Mouse (Mus musculus) stomach, embryonic 14.5 days (tissue): ENCODE data around the gene Aspscr1. TPM values are rescaled to one million over a fixed set of nuclear protein-coding genes. Genes with fewer than 3 reads are reported as not detected.

ENCODE experiments used
- ATAC-seq: fragments of 200-750 bp; cut with Nextera tagmentation; 2 replicates; pipeline ENCODE4 v1.8.0; 2017; ENCODE audit warnings: low read depth, moderate TSS enrichment; ENCODE audit not compliant: insufficient number of reproducible peaks, insufficient read depth, low FRiP score
- H3K27ac ChIP-seq: fragments of 300-500 bp; sonication (generic); 2 replicates; pipeline ENCODE4 v1.5.1; 2014; ENCODE audit warnings: mild to moderate bottlenecking, low read length, moderate library complexity, mixed read lengths
- H3K27me3 ChIP-seq: fragments of 300-500 bp; sonication (generic); 2 replicates; pipeline ENCODE4 v1.6.1; 2014; ENCODE audit warnings: low read length, control low read depth, mixed read lengths; ENCODE audit not compliant: control insufficient read depth, insufficient read depth
- H3K36me3 ChIP-seq: fragments of 300-500 bp; sonication (generic); 2 replicates; pipeline ENCODE4 v1.6.1; 2014; ENCODE audit warnings: mild to moderate bottlenecking, control low read depth, low read length, moderate library complexity, mixed read lengths; ENCODE audit not compliant: control insufficient read depth, insufficient read depth
- H3K4me1 ChIP-seq: fragments of 300-500 bp; sonication (generic); 2 replicates; pipeline ENCODE4 v1.6.1; 2014; ENCODE audit warnings: low read length, control low read depth, mixed read lengths; ENCODE audit not compliant: control insufficient read depth, insufficient read depth
- H3K4me2 ChIP-seq: fragments of 300-500 bp; sonication (generic); replicated peaks from 2 replicates; pipeline ENCODE4 v1.6.1; 2014; ENCODE audit warnings: low read depth, low read length, control low read depth
- H3K4me3 ChIP-seq: fragments of 300-500 bp; sonication (generic); 2 replicates; pipeline ENCODE4 v1.5.1; 2014; ENCODE audit warnings: low read depth, low read length, control low read depth
- H3K9ac ChIP-seq: fragments of 300-500 bp; sonication (generic); replicated peaks from 2 replicates; pipeline ENCODE4 v1.6.1; 2014; ENCODE audit warnings: low read depth, mild to moderate bottlenecking, control low read depth, low read length, moderate library complexity, mixed read lengths
- H3K9me3 ChIP-seq: fragments of 300-500 bp; sonication (generic); 2 replicates; pipeline ENCODE4 v1.6.1; 2016; ENCODE audit warnings: low read depth, low read length, control low read depth; ENCODE audit not compliant: control insufficient read depth
- WGBS: fragments of 180-500 bp; shearing (Covaris S2); extraction: QIAGEN DNeasy Blood & Tissue Kit; methylation state at CpG from one replicate; pipeline ENCODE4 v1.1.7; 2014; 5-methylcytosine and 5-hydroxymethylcytosine counted together
- polyA plus RNA-seq: library from polyadenylated mRNA; unstranded; fragments of >200 nt; fragmentation: Nextera tagmentation; extraction: Ambion mirVana; gene quantifications from 2 replicates; pipeline ENCODE4 v1.2.1, GENCODE M21; 2014

Gene Aspscr1
- polyA plus RNA-seq, 1 experiment from 2014 or later, result 115 TPM

DNA sequence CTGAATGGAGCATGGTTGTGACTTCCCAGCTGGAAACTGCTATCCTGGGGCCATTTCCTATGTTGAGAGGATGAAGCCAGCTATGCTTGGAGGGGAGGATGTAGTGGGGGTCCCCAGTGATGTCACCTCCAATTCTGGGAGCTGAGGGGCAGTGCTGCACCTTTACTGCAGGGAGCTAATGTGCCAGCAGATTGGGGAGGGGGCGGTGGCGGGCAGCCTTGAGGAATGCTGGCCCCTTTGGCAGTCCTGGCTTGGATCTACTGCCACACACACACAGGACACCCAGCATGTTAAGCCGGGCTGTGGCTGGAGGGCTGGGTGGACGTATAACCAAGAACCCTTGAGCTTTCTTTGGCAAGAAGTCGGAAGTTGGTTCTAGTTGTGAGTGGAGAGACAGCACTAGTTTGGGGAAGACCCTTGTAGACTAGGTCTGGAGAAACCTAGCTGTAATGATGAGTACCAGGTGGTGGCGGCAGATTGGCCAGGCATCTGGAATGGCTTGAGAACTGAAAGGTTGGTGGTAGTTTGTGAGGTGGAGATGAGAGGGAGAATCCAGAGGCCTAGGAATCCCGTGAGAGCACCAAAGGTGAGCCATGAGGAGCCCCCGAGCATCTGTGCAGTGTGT is 39.3 kb downstream of the Aspscr1 start:
- Histone ChIP-seq H3K27me3 (no peaks in the 10 kb centered on the region), H3K4me3 (peak overlapping the region; percentile 60; the same call in 1 of the 2 replicates), H3K36me3 (peaks cover 5% of the 10 kb centered on the region), H3K9ac (0 out of 2 replicates have a peak overlapping the region, but pooled peaks have one; percentile 18), H3K27ac (no peak overlapping the region), H3K9me3 (no peaks in the 10 kb centered on the region), H3K4me2 (peak overlapping the region; percentile 94; the same call in 1 of the 2 replicates), H3K4me1 (peaks cover 24% of the 10 kb centered on the region)
- no peak for ATAC-seq
- 59% methylated on average over 8 of the region's 8 CpGs for WGBS

DNA sequence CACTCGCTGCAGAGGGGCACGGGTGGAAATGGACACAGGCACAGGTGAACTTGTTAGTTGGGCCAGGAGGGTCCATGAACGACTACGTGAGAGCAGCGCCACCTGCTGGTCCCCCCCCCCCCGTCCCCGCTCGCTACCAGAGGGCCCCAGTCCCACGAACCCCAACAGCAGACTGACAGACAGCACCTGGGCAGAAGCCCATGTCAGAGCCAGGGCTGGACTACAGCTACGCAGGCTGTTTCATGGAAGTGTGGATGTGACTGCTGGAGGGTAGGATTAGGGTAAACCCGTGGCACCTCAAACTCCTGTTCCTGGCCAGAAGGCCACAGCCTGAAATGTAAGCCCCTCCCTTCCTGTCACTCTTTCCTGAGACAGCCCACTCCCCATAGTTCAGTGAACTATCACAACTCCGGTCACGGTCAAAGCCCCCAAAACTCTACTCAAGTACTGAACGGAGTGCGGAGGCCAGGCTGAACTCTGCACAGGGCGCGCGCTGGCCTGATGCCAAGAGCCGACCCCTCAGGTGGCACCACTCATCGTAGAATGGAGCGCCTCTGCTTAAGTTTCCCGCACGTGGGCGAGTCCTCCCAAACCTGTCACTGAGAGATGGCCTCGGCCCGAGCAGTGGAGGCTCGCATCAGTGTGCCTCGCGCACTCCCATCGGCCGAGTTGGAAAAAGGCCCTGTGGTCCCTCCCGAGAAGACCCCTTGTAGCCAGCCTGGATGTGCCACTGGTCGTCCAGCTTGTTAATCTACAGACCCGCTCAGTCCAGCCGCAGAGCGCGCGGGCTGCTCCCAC is 40.2 kb downstream of the Aspscr1 start:
- peak overlapping the region; percentile 73 for H3K27ac ChIP-seq
- ATAC-seq, result peak; percentile 26
- no peaks in the 10 kb centered on the region for H3K27me3 ChIP-seq
- no peaks in the 10 kb centered on the region for H3K9me3 ChIP-seq
- H3K4me2 ChIP-seq, result peak overlapping the region; percentile 94
- peak overlapping the region; percentile 60 for H3K4me3 ChIP-seq
- H3K9ac ChIP-seq, result peak overlapping the region; percentile 47
- under 1% methylated on average over 38 of the region's 38 CpGs for WGBS
- peaks cover 11% of the 10 kb centered on the region for H3K36me3 ChIP-seq
- peaks cover 21% of the 10 kb centered on the region for H3K4me1 ChIP-seq

DNA sequence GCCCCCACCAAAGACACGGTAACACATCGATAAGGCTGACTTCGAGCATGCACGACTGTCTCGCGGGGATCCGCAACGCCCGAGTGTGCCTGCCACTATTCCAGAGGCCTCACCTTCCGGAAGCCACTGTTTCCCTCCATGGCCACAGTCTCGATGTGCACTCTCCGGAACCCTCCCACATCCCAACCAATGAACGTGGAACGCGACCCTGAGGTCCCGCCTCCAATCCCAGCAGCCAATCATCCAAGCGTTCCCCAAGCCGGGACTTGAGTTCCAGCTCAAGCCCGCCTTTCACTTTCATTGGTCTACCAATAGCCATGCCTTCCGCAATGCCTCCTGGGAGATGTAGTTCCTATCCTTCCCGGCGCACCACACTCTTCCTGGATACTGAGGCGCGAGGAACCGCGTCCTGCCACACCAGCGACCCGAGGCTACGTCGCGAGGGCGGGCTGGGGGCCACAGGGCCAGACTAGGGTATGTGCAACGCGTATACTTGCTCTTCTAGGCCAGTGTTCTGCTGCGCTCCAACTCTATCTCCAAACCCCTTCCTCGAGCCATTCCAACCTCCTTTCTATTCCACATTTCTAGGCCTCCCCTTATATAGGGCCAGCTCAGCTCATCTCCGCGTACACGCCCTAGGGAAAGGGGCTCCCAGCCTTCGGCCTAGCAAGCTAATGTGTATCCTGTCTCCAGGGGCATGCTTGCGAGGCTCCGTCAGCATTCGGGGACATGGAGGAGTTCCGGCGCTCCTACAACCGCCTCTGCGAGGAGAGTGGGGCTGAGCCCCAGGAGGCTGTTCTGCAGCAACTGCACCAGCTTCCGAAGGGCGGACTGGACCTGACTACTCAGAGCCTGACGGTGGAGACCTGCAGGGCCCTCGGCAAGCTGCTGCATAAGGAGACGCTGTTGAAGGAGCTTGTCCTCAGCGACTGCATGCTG is 41.1 kb downstream of the Aspscr1 start, which contains the start of the genes Cenpx and Lrrc45:
Gene Cenpx (minus strand): TSS at position 159 of the 939 bp plus-strand sequence.
Gene Lrrc45 (plus strand): TSS at position 346 of the 939 bp plus-strand sequence.
- Histone ChIP-seq H3K4me2 (peak within 1 kb of the TSS; percentile 94), H3K27ac (peak within 1 kb of the TSS; percentile 73), H3K36me3 (peaks cover 19% of the 10 kb centered on the region), H3K4me1 (peaks cover 17% of the 10 kb centered on the region), H3K27me3 (no peaks in the 10 kb centered on the region), H3K4me3 (peak within 1 kb of the TSS; percentile 60), H3K9me3 (no peaks in the 10 kb centered on the region), H3K9ac (peak within 1 kb of the TSS; percentile 54)
- 4% methylated on average over 53 of the region's 53 CpGs for whole genome bisulfite sequencing
- ATAC-seq, result peak; percentile 97

DNA sequence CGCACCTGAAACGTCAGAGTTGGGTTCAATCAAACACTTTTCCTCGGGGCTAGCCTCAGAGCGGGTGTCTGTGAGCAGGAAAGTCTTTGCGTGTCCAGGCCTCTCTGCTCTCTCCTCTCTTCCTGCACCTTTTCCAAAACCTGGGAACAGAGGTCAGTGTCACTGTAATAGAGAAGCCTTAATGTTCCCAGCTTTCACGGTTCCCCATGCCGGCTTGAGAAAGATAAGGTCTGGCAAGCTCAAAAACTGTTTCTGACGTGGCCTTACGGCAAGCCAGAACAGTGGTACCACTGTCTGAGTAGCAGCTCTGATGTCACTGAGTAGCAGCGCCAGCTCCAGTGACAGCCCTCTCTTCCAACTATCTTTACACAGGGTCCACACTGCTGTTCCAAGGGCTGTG is 41.8 kb downstream of the Aspscr1 start:
- Histone ChIP-seq H3K4me2 (peak overlapping the region; percentile 94), H3K9ac (peak overlapping the region; percentile 54; the same call in 1 of the 2 replicates), H3K9me3 (no peaks in the 10 kb centered on the region), H3K4me3 (peak overlapping the region; percentile 60), H3K27ac (no peak overlapping the region), H3K27me3 (no peaks in the 10 kb centered on the region), H3K36me3 (peaks cover 18% of the 10 kb centered on the region), H3K4me1 (peaks cover 13% of the 10 kb centered on the region)
- 50% methylated on average over 10 of the region's 10 CpGs for WGBS
- ATAC-seq, result no peak

DNA sequence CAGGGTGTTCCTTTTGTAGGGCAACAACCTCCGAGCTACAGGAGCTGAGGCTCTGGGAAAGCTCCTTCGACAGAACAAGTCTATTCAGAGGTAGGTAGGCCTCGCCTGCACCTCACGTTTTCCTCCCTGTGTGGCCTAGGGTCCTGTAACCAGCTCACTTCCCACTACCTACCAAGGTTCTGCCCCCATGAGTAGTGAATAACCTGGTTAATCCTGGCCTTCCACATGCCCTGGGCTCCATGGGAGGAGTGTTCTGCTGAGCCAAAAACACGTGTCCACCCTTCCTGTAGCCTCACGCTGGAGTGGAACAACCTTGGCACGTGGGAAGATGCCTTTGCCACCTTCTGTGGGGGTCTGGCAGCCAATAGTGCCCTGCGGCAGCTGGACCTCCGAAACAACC is 42.4 kb downstream of the Aspscr1 start:
- H3K27me3 ChIP-seq, result no peaks in the 10 kb centered on the region
- H3K36me3 ChIP-seq, result peaks cover 20% of the 10 kb centered on the region
- H3K4me3 ChIP-seq, result no peak overlapping the region
- WGBS, result 91% methylated on average over 9 of the region's 9 CpGs
- no peaks in the 10 kb centered on the region for H3K9me3 ChIP-seq
- no peak for ATAC-seq
- no peak overlapping the region for H3K27ac ChIP-seq
- peaks cover 11% of the 10 kb centered on the region for H3K4me1 ChIP-seq
- no peak overlapping the region for H3K9ac ChIP-seq
- H3K4me2 ChIP-seq, result no peak overlapping the region

DNA sequence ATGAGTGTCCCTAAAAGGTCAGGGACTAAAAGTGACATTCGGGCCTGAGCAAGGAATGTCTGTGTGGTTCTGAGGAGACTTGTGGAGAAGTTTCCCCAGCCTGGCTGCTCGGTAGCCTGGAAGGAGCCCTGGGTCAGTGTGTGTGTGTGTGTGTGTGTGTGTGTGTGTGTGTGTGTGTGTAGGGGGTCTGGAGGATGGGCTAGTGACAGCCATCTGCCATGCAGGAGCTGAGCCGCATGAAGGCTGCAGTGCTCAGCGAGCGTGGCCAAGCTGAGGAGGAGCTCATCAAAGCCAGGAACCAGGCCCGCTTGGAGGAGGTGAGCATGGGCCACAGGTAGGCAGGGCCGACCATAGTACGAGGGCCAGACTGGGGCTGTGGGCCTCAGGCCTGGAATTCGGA is 46.5 kb downstream of the Aspscr1 start:
- no peak overlapping the region for H3K27ac ChIP-seq
- no peak overlapping the region for H3K4me2 ChIP-seq
- 91% methylated on average over 9 of the region's 9 CpGs for WGBS
- no peaks in the 10 kb centered on the region for H3K9me3 ChIP-seq
- H3K4me1 ChIP-seq, result peaks cover 16% of the 10 kb centered on the region
- no peak for ATAC-seq
- H3K9ac ChIP-seq, result no peak overlapping the region
- peaks cover 20% of the 10 kb centered on the region for H3K36me3 ChIP-seq
- no peaks in the 10 kb centered on the region for H3K27me3 ChIP-seq
- no peak overlapping the region for H3K4me3 ChIP-seq

DNA sequence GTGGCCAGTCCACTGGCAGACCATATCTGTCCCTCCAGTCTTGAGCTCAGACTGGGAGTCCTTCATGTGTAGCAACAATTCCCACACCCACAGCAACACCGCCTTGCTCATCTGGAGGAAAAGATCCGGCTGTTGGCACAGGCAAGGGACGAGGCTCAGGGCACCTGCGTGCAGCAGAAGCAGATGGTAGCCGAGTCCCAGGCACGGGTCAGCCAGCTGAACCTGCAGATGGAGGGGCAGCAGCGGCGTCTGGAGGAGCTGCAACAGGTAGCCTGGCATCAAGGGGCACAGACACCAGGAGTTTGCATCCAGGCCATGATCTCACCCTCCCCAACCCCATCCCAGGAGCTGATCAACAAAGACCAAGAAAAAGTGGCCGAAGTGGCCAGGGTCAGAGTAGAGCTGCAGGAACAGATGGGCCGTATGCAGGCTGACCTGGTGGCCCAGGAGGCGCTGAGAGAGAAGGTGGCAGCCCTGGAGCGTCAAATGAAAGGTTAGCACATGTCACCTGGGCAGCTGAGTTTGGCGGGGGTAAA is 47.1 kb downstream of the Aspscr1 start:
- H3K27me3 ChIP-seq, result no peaks in the 10 kb centered on the region
- no peak overlapping the region for H3K9ac ChIP-seq
- 91% methylated on average over 13 of the region's 13 CpGs for WGBS
- H3K4me2 ChIP-seq, result no peak overlapping the region
- no peaks in the 10 kb centered on the region for H3K9me3 ChIP-seq
- peaks cover 10% of the 10 kb centered on the region for H3K4me1 ChIP-seq
- H3K4me3 ChIP-seq, result no peak overlapping the region
- peaks cover 20% of the 10 kb centered on the region for H3K36me3 ChIP-seq
- ATAC-seq, result no peak
- no peak overlapping the region for H3K27ac ChIP-seq
